Mouse (Mus musculus): ENCODE data around the gene Ctnna3.

- no peak for TF ChIP-seq POLR2A (IDR thresholded peaks at IDR 0.05; ENCODE audit: borderline replicate concordance, control insufficient read depth, low read depth, low read length)
- no peak for TF ChIP-seq CTCF (IDR thresholded peaks at IDR 0.05; ENCODE audit: control insufficient read depth, insufficient read depth, low read length)
Observed at GRCm38 (mm10) chr10:64876506-64876905, 1446.6 kb downstream of the Ctnna3 start.

Data from bone marrow, adult 2 months (tissue).